Mouse (Mus musculus) stomach, postnatal 0 days (tissue): ENCODE measurements at regions not wholly inside any gene's neighbourhood (a gene's known extent, or its start where the extent isn't known, plus 50 kb on each side); places are given as distances from the start of the nearest gene placed in this dataset.
A peak's percentile ranks its signal among the peaks of the same experiment; 100 is the strongest.

Experiments
- ATAC-seq: fragments of 200-750 bp; cut with Nextera tagmentation; 2 replicates; pipeline ENCODE4 v1.8.0; 2017; ENCODE audit not compliant: low FRiP score, low TSS enrichment
- DNase-seq: peaks from one replicate; pipeline ENCODE4 v3.0.0-alpha.2; 2016; ENCODE audit warnings: low spot score
- H3K27ac ChIP-seq: fragments of 300-500 bp; sonication (generic); replicated peaks from 2 replicates; pipeline ENCODE4 v1.5.1; 2014; ENCODE audit warnings: mild to moderate bottlenecking, control low read depth
- H3K27me3 ChIP-seq: fragments of 300-500 bp; sonication (generic); 2 replicates; pipeline ENCODE4 v1.6.1; 2014; ENCODE audit warnings: low read length; ENCODE audit not compliant: control insufficient read depth, insufficient read depth
- H3K36me3 ChIP-seq: fragments of 300-500 bp; sonication (generic); 2 replicates; pipeline ENCODE4 v1.6.1; 2014; ENCODE audit warnings: low read length, mixed read lengths; ENCODE audit not compliant: control insufficient read depth, insufficient read depth
- H3K4me1 ChIP-seq: fragments of 300-500 bp; sonication (generic); replicated peaks from 2 replicates; pipeline ENCODE4 v1.6.1; 2014; ENCODE audit warnings: antibody characterized with exemption; ENCODE audit not compliant: control insufficient read depth, insufficient read depth
- H3K4me2 ChIP-seq: fragments of 300-500 bp; sonication (generic); replicated peaks from 2 replicates; pipeline ENCODE4 v1.6.1; 2014; ENCODE audit warnings: low read depth, mild to moderate bottlenecking, control low read depth, moderate library complexity
- H3K4me3 ChIP-seq: fragments of 300-500 bp; sonication (generic); 2 replicates; pipeline ENCODE4 v1.5.1; 2014; ENCODE audit warnings: low read depth, low read length, control low read depth
- H3K9ac ChIP-seq: fragments of 300-500 bp; sonication (generic); 2 replicates; pipeline ENCODE4 v1.6.1; 2014; ENCODE audit warnings: mild to moderate bottlenecking, low read length, control low read depth, mixed read lengths
- H3K9me3 ChIP-seq: fragments of 300-500 bp; sonication (generic); 2 replicates; pipeline ENCODE4 v1.6.1; 2016; ENCODE audit warnings: low read length; ENCODE audit not compliant: control insufficient read depth
- CTCF ChIP-seq: IDR thresholded peaks from 2 replicates; pipeline ENCODE4 v1.5.1; 2016; ENCODE audit warnings: antibody characterized with exemption, low read depth, mild to moderate bottlenecking, moderate library complexity
- EP300 ChIP-seq: optimal IDR thresholded peaks from 2 replicates; pipeline ENCODE3; 2016; ENCODE audit warnings: antibody characterized with exemption
- WGBS: fragments of 180-500 bp; shearing (Covaris S2); extraction: QIAGEN DNeasy Blood & Tissue Kit; methylation state at CpG from one replicate; pipeline ENCODE4 v1.1.7; 2014; 5-methylcytosine and 5-hydroxymethylcytosine counted together

DNA sequence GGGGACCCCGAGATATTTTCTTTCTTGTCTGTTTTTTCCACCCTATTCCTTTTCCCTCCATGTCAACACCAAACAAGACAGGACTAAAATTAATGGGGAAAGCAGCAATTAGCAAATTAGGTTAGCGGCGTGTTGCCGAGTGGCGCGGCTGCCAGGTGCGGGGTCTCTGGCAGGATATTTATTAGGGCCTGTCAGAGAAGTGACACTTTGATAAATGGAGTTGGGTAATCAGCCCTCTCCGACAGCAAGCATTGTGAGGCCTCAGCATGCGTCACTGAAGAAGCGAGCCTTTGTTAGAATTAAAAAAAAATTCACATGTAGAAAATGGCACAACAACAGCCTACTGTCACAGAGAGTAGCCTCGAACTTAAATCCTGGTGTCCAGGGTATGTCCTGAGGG lies 162.3 kb downstream of the Dhx35 start:
- Histone ChIP-seq H3K36me3 (no peaks in the 10 kb centered on the region), H3K4me3 (no peak overlapping the region), H3K27ac (no peak overlapping the region), H3K4me1 (no peaks in the 10 kb centered on the region), H3K4me2 (no peak overlapping the region), H3K9me3 (no peaks in the 10 kb centered on the region), H3K9ac (no peak overlapping the region), H3K27me3 (no peaks in the 10 kb centered on the region)
- ATAC-seq (no peak), DNase-seq (no peak)
- WGBS: 33% methylated on average over 11 of the region's 11 CpGs
- no peak for TF ChIP-seq CTCF
- TF ChIP-seq EP300: no peak

DNA sequence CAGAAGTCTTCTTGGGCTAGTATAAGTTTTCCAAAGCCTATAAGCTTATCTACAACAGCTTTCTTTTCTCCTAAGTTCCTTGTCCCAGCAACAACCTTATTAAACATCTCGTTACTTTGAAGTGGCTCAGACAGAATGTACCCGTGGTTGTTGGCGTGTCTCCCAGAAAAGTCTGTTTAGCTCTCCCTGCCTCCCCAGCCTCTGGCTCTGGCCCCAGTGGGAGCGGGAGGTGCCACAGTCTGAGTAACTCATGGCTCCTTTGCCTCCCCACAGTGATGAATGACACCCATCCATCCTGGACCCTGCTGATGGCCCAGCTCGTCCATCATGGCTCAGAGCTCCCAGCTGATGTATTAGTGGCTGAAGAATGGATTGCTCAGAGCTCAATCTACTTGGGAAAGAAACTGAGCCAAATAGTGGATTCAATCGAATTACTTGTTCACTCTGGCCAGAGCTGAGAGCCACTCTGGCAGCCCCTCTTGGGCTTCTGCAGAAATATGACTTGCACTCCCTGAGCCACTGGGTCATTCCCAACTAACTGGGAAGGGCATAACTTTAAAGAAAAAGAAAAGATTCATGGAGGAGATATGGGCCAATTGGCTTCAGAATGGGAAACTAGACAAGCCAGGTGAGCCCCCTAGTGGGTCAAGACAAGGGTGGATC lies 170.5 kb downstream of the Dhx35 start:
- Histone ChIP-seq H3K4me1 (no peaks in the 10 kb centered on the region), H3K9me3 (no peaks in the 10 kb centered on the region), H3K9ac (no peak overlapping the region), H3K27me3 (no peaks in the 10 kb centered on the region), H3K4me2 (no peak overlapping the region), H3K27ac (no peak overlapping the region), H3K36me3 (no peaks in the 10 kb centered on the region), H3K4me3 (no peak overlapping the region)
- 27% methylated on average over 6 of the region's 6 CpGs for WGBS
- DNase-seq: peak; percentile 21
- ATAC-seq: peak; percentile 60; the same call in 1 of the 2 replicates
- TF ChIP-seq EP300 (no peak), CTCF (no peak)

DNA sequence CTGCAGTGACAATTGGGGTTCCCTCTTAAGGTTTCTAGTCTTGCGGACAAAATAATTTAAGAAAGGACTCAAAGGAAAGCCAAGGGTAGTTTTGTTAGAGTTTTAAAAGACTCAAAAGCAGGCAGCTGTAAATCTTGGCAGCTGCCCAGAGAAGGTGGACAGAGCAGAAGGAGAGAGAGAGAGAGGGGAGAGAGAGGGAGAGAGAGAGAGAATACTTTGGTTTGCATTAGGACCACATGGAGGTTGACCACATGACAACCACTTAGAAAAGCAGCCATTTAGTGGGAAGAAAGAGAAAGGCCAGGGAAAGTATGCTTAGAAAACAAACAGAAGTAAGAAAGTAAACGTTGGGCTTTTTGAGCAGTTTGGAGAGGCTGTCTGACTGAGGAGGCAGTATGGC lies 177.6 kb downstream of the Dhx35 start:
- H3K4me3 ChIP-seq: no peak overlapping the region
- ATAC-seq: no peak
- H3K36me3 ChIP-seq: no peaks in the 10 kb centered on the region
- no peaks in the 10 kb centered on the region for H3K9me3 ChIP-seq
- H3K4me1 ChIP-seq: no peaks in the 10 kb centered on the region
- no peak overlapping the region for H3K9ac ChIP-seq
- TF ChIP-seq EP300: no peak
- no peak for TF ChIP-seq CTCF
- no peaks in the 10 kb centered on the region for H3K27me3 ChIP-seq
- H3K27ac ChIP-seq: no peak overlapping the region
- 33% methylated on average over 2 of the region's 2 CpGs for WGBS
- no peak for DNase-seq
- no peak overlapping the region for H3K4me2 ChIP-seq

DNA sequence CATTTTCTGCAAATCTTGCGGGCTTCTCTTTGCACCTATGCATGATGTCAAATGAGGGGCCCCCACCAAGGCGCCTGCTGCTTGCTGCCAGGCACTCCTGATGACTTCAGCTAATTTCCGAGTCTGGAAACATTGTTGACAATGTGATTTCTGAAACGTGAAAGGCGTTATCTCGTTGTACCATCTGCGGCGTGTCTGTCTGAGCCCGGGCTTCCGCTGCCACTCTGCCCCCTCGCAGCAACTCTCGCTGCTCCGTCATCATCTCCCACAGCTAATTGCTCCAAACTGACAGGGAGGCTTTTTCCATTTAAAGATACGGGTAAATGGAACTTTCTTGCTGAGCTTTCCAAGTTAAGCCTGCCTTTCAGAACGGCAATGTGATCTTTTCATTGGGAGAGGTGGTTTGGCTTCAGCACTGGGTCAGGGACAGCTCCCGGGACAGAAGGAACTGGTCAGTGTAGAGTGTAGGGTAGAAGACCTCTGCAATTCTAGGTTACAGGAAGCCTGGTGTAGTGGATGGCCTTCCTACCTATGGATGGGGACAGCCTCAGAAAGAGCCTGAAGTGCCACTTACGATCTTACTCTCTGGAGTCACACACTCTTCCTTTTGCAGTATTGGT lies 191.0 kb downstream of the Dhx35 start:
- no peaks in the 10 kb centered on the region for H3K9me3 ChIP-seq
- ATAC-seq (no peak), DNase-seq (peak; percentile 32)
- H3K4me3 ChIP-seq: no peak overlapping the region
- H3K27me3 ChIP-seq: no peaks in the 10 kb centered on the region
- WGBS: 70% methylated on average over 17 of the region's 17 CpGs
- H3K36me3 ChIP-seq: no peaks in the 10 kb centered on the region
- no peak overlapping the region for H3K27ac ChIP-seq
- no peak for TF ChIP-seq CTCF
- H3K9ac ChIP-seq: no peak overlapping the region
- H3K4me2 ChIP-seq: no peak overlapping the region
- H3K4me1 ChIP-seq: no peaks in the 10 kb centered on the region

DNA sequence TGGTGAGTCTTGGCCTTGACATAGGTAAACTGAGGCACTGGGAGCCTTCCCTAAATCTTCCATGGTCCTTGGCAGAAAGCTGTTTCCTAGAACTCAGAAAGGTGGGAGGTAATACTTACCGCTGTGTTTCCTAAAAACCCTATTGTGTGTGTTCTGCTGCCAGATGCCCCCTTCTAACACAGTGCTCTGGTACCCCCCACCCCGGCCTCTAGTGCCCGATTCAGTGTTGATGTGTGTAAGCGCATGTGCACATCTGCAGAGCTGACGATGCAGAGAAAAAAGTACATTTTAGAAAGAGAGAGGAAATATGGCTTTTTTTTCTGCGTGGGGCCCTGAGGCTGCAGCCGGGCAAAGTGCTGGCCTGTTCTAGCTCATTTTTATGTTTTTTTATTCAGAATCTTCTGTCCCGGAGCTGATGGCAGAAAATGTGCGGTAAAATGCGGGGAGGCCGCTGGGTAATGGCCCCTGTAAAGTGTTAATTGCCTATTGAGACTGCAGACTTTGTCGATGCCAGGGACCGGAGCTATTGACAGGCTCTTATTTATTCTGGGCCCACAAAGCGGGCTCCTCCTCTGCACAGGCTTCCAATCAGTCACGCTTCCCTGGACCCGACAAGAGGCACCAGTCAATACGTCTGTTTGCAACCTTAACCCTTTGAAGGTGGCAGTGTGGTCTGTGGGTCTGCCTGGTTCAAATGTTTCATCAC lies 208.0 kb downstream of the Dhx35 start:
- DNase-seq (no peak), ATAC-seq (no peak)
- Histone ChIP-seq H3K36me3 (no peaks in the 10 kb centered on the region), H3K4me2 (no peak overlapping the region), H3K9me3 (no peaks in the 10 kb centered on the region), H3K4me3 (no peak overlapping the region), H3K4me1 (no peaks in the 10 kb centered on the region), H3K27ac (no peak overlapping the region), H3K27me3 (no peaks in the 10 kb centered on the region), H3K9ac (no peak overlapping the region)
- WGBS: 45% methylated on average over 17 of the region's 17 CpGs
- TF ChIP-seq CTCF (no peak), EP300 (no peak)

DNA sequence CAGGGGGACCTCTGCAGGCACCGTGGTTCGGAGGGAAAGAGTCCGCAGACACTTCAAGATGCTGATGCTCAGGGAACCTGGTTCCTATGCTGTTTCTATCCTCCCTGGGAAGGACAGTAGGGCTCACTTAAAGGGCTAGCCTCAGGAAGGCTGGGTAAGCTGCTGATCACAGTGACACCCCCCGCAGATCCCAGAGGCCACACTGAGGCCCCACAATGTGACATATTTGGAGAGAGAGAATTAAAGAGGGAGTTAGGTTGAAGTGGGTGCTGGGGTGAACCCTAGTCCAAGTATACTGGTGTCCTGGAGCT lies 208.5 kb downstream of the Dhx35 start:
- H3K9me3 ChIP-seq: no peaks in the 10 kb centered on the region
- no peaks in the 10 kb centered on the region for H3K4me1 ChIP-seq
- no peak for ATAC-seq
- no peak overlapping the region for H3K27ac ChIP-seq
- H3K9ac ChIP-seq: no peak overlapping the region
- no peak overlapping the region for H3K4me2 ChIP-seq
- TF ChIP-seq CTCF (no peak), EP300 (no peak)
- WGBS: 77% methylated on average over 4 of the region's 4 CpGs
- no peak for DNase-seq
- H3K27me3 ChIP-seq: no peaks in the 10 kb centered on the region
- no peak overlapping the region for H3K4me3 ChIP-seq
- H3K36me3 ChIP-seq: no peaks in the 10 kb centered on the region
